In genomic region chr10:118087570-118088340, GRCm38 (mm10) we compare ENCODE assay signal across 10 mouse cellular contexts. TPM values are rescaled to one million over a fixed set of nuclear protein-coding genes. Genes with fewer than 3 reads are reported as not detected.
A peak's percentile ranks its signal among the peaks of the same experiment; 100 is the strongest.
DNase-seq lines count a peak whose midpoint lies in the region; ATAC-seq lines count a peak whose summit lies in the region.
"Had no signal": no experiment of that assay in that cellular context is flagged by ENCODE, and none has a peak within 500 bp of the region (broad histone marks: within the 10 kb centered on the region; RNA-seq: fewer than 3 reads in every experiment).

No protein-coding gene starts in this region.

- H3K27me3 ChIP-seq in limb, embryonic 13.5 days, result no peaks in the 10 kb centered on the region
- no peaks in the 10 kb centered on the region for H3K27me3 ChIP-seq in limb, embryonic 10.5 days (ENCODE audit: low read depth, poor library complexity, severe bottlenecking)
- no peaks in the 10 kb centered on the region for H3K27me3 ChIP-seq in hindbrain, embryonic 10.5 days (ENCODE audit: insufficient read depth, poor library complexity, severe bottlenecking)
- H3K27me3 ChIP-seq in midbrain, embryonic 11.5 days (ENCODE audit: control insufficient read depth, insufficient read depth, low read length), result no peaks in the 10 kb centered on the region
- H3K27me3 ChIP-seq: liver, embryonic 15.5 days had no signal

- ATAC-seq in limb, embryonic 13.5 days (ENCODE audit: low FRiP score, low read depth), result no peak
- ATAC-seq in midbrain, embryonic 11.5 days (ENCODE audit: low FRiP score), result peak; percentile 42; the same call in 1 of the 2 replicates

- H3K9me3 ChIP-seq in limb, embryonic 13.5 days, result no peaks in the 10 kb centered on the region
- H3K9me3 ChIP-seq in limb, embryonic 10.5 days (replicated peaks), result no peaks in the 10 kb centered on the region
- no peaks in the 10 kb centered on the region for H3K9me3 ChIP-seq in hindbrain, embryonic 10.5 days
- no peaks in the 10 kb centered on the region for H3K9me3 ChIP-seq in midbrain, embryonic 11.5 days (ENCODE audit: control insufficient read depth, low read length)
- H3K9me3 ChIP-seq: liver, embryonic 15.5 days had no signal

- no peak overlapping the region for H3K9ac ChIP-seq in limb, embryonic 13.5 days
- H3K9ac ChIP-seq in midbrain, embryonic 11.5 days (ENCODE audit: low read length), result peak overlapping the region; percentile 40
- H3K9ac ChIP-seq: liver, embryonic 15.5 days had no signal

- intact Hi-C loops in gastrocnemius, postnatal 36 days (cut with DNase I), result no loop called here

- no peak for DNase-seq in limb, embryonic 10.5 days (ENCODE audit: low spot score)
- no peak for DNase-seq in hindbrain, embryonic 10.5 days (ENCODE audit: low spot score)
- peak; percentile 86 for DNase-seq in midbrain, embryonic 11.5 days (ENCODE audit: low spot score, missing footprints)
- peak; percentile 47 for DNase-seq in thymus, postnatal 0 days (ENCODE audit: low spot score)
- no peak for DNase-seq in yolk sac, embryonic 10.5 days (ENCODE audit: low spot score)
- no peak for DNase-seq in cerebellum, postnatal 36 days
- no peak for DNase-seq in gastrocnemius, postnatal 36 days
- DNase-seq: heart, postnatal 10 days had no signal

- 30% methylated on average over 12 of the region's 12 CpGs for WGBS in limb, embryonic 13.5 days
- WGBS in limb, embryonic 10.5 days, result 25% methylated on average over 12 of the region's 12 CpGs
- 20% methylated on average over 12 of the region's 12 CpGs for WGBS in hindbrain, embryonic 10.5 days
- WGBS in midbrain, embryonic 11.5 days, result 13% methylated on average over 12 of the region's 12 CpGs

- peaks cover 6% of the 10 kb centered on the region; the same call in 1 of the 2 replicates for H3K4me1 ChIP-seq in limb, embryonic 13.5 days
- peaks cover 11% of the 10 kb centered on the region for H3K4me1 ChIP-seq in limb, embryonic 10.5 days
- H3K4me1 ChIP-seq in hindbrain, embryonic 10.5 days (replicated peaks), result peaks cover 23% of the 10 kb centered on the region
- peaks cover 6% of the 10 kb centered on the region; the same call in 1 of the 2 replicates for H3K4me1 ChIP-seq in midbrain, embryonic 11.5 days (ENCODE audit: control insufficient read depth, insufficient read depth, low read length)
- H3K4me1 ChIP-seq: liver, embryonic 15.5 days had no signal

- H3K27ac ChIP-seq in limb, embryonic 13.5 days, result no peak overlapping the region
- no peak overlapping the region for H3K27ac ChIP-seq in limb, embryonic 10.5 days
- peak overlapping the region; percentile 40 for H3K27ac ChIP-seq in hindbrain, embryonic 10.5 days
- H3K27ac ChIP-seq in midbrain, embryonic 11.5 days (ENCODE audit: low read depth, low read length), result no peak overlapping the region
- H3K27ac ChIP-seq: liver, embryonic 15.5 days had no signal

- no peaks in the 10 kb centered on the region for H3K36me3 ChIP-seq in limb, embryonic 13.5 days
- no peaks in the 10 kb centered on the region for H3K36me3 ChIP-seq in limb, embryonic 10.5 days
- H3K36me3 ChIP-seq in hindbrain, embryonic 10.5 days, result no peaks in the 10 kb centered on the region
- no peaks in the 10 kb centered on the region for H3K36me3 ChIP-seq in midbrain, embryonic 11.5 days (ENCODE audit: control insufficient read depth, insufficient read depth, low read length)
- H3K36me3 ChIP-seq: liver, embryonic 15.5 days had no signal

- H3K4me3 ChIP-seq in limb, embryonic 13.5 days, result no peak overlapping the region
- H3K4me3 ChIP-seq in limb, embryonic 10.5 days, result no peak overlapping the region
- no peak overlapping the region for H3K4me3 ChIP-seq in hindbrain, embryonic 10.5 days
- no peak overlapping the region for H3K4me3 ChIP-seq in midbrain, embryonic 11.5 days (ENCODE audit: low read depth, low read length)
- H3K4me3 ChIP-seq: liver, embryonic 15.5 days had no signal

- 0 out of 2 replicates have a peak overlapping the region, but pooled peaks have one; percentile 7 for H3K4me2 ChIP-seq in limb, embryonic 13.5 days (replicated peaks)
- peak overlapping the region; percentile 29 for H3K4me2 ChIP-seq in midbrain, embryonic 11.5 days
- H3K4me2 ChIP-seq: liver, embryonic 15.5 days had no signal

RNA-seq across cellular contexts. Expression of gene Mdm1, which starts 53.9 kb away (rescaled TPM):
- 37.6 and 38.9 TPM in 2 replicates for polyA plus RNA-seq in limb, embryonic 13.5 days (2015; fragmentation: Nextera tagmentation; extraction: Ambion mirVana)
- 44.4 and 57.3 TPM in 2 replicates for polyA plus RNA-seq in limb, embryonic 10.5 days (2016; fragmentation: Nextera tagmentation; extraction: Ambion mirVana)
- 52.1 and 53.5 TPM in 2 replicates for polyA plus RNA-seq in hindbrain, embryonic 10.5 days (2016; fragmentation: Nextera tagmentation; extraction: Ambion mirVana)
- polyA plus RNA-seq in midbrain, embryonic 11.5 days (2014; fragmentation: Nextera tagmentation; extraction: Ambion mirVana), result 56.7 and 59.0 TPM in 2 replicates
- polyA plus RNA-seq in thymus, postnatal 0 days (2015; fragmentation: Nextera tagmentation; extraction: Ambion mirVana), result 32.8 and 34.7 TPM in 2 replicates
- 1 to 10 TPM; 1.9 to 3.0 TPM for total RNA-seq in gastrocnemius, postnatal 36 days (2021)

Comparison
In these comparisons a context has a peak if more than half of its experiments do, and no peak if none do; other contexts are left out.
1. DNase-seq: peak in midbrain, embryonic 11.5 days (single experiment) and thymus, postnatal 0 days (single experiment); none in limb, embryonic 10.5 days (single experiment), hindbrain, embryonic 10.5 days (single experiment), yolk sac, embryonic 10.5 days (single experiment), cerebellum, postnatal 36 days (0 of 2) and gastrocnemius, postnatal 36 days (0 of 2).